Mouse (Mus musculus) stomach, postnatal 0 days (tissue): ENCODE results near the gene Smad1.

ENCODE experiments used
- CTCF ChIP-seq: IDR thresholded peaks from 2 replicates; pipeline ENCODE4 v1.5.1; 2016; ENCODE audit warnings: antibody characterized with exemption, low read depth, mild to moderate bottlenecking, moderate library complexity
- EP300 ChIP-seq: optimal IDR thresholded peaks from 2 replicates; pipeline ENCODE3; 2016; ENCODE audit warnings: antibody characterized with exemption

GRCm38 (mm10) chr8:79366227-79366626 is 33.1 kb downstream of the Smad1 start:
- TF ChIP-seq CTCF (no peak), EP300 (no peak)
